Mouse (Mus musculus) mouse trophoblast stem cell (cell line): ENCODE data around the gene Ryk.
"Not testable (repeated sequence)": the region's sequence is repeated elsewhere in the genome, so short reads cannot be mapped to it uniquely, and the experiment has no call there.

Experiments
- in situ Hi-C, 2 experiments: fragments of 300-500 bp; cut with MseI, MboI; formaldehyde crosslinking; loops; 2 replicates in 1 of 2; 3 replicates in 1 of 2; pipeline ENCODE4 v1.15.1; 2025

Ryk gene

DNA sequence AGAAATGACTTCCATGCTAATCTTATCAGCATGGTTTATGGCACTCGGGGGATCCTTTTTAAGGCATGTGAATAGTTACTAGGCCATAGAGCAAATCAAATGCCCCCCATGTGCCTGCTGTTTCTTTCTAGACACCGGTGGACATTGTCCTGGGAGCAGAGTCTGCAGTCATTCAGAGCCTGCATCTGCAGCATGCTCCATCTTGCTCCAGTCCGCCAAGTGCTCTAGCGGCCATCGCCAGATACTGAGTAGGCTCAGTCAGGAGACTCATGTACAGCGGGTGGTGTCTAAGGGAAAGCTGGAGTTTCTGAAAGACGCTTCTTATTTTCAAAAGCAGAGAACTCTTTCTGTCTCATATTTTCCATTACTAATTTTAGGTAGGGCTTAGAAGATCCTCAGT lies 67.6 kb downstream of the Ryk start:
- in situ Hi-C loops = no loop called here

DNA sequence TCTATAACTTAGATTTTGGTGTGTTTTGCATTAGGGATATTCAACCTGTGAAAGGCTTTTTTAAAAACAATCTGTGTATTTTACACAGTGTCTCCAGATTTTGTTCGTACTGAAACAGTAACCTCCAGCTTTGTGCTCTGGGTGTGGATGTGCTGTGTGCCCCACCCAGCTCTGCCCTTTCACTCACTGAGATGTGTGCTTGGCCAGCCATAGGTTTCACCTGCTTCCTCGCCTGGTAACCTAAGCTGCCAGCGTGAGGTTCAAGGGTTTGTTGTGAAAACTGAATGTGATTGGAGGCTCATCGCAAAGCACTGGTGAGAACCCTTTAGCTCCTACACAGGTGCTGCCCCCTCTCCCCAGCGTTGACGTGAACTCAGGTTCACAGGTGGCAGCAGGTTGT lies 70.2 kb downstream of the Ryk start:
- in situ Hi-C loops = no loop called here

- in situ Hi-C loops = no loop called here
Observed at GRCm38 (mm10) chr9:102906781-102907180, 72.1 kb downstream of the Ryk start.

GRCm38 (mm10) chr9:102907521-102908246 lies 73.0 kb downstream of the Ryk start:
- in situ Hi-C loops = no loop called here

- in situ Hi-C loops = no loop called here
Observed at GRCm38 (mm10) chr9:102911526-102911925, 76.8 kb downstream of the Ryk start.

DNA sequence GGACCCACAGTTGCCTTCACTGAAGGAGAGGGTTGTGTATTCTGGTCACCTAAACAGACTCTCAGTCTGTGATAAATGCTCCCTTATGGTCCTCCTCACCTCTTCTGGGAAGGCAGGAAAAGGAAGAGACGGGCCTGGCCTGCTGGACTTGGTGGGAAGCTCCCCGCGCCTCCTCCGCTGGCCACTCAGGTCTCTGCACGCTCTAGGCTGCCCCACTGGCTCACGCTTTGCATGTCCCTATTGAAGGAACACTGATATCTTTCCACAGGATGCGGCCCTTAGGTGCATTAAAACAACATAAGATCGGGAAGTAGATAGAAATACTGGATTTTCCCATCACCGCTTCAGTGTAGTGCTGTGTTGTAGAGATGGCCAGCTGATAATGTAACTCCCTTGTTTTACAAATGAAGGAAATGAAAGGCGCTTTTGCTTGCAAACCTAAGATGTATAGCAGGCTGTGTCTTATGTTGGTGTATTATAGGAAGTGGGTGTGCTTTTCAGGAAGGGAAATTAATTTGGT lies 77.9 kb downstream of the Ryk start:
- in situ Hi-C loops = no loop called here

DNA sequence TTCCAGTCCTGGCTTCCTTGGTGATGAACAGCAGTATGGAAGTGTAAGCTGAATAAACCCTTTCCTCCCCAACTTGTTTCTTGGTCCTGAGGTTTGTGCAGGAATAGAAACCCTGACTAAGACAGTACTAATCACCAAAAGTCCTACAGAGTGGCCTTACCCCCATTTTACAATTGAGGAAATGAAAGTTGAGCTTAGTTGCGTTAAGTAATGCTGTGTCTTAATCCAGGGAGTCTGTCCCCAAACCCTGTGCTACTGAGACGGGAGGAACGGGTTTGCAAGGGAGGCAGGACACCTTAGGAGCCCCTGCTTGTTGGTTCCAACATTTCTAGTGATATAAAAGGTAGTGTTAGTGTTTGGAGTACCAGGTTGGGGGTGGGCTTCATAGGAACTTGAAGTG lies 78.9 kb downstream of the Ryk start:
- in situ Hi-C loops = not testable (repeated sequence)

GRCm38 (mm10) chr9:102914583-102914982 lies 79.9 kb downstream of the Ryk start:
- in situ Hi-C loops = no loop called here

- in situ Hi-C loops = no loop called here
Observed at GRCm38 (mm10) chr9:102915292-102915854, 80.7 kb downstream of the Ryk start.

DNA sequence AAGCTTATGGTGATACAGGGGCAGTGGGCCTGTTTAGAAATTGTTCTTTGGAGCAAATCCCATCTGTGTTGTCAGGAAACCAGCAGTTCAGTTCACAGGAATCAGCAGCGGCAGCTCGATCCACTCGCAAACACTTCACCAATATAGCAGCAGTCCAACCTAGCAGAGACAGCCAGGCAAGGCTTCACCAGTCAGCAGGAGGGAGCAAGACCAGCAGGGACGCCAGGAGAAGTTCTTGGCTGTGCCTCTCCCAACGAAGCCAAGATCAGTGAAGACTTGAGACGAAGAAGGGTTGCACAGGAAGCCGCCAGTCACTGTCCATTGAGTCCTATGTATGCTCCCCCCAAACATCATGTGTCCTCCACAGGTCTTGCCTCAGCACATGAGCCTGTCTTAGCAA lies 81.4 kb downstream of the Ryk start:
- in situ Hi-C loops = no loop called here

DNA sequence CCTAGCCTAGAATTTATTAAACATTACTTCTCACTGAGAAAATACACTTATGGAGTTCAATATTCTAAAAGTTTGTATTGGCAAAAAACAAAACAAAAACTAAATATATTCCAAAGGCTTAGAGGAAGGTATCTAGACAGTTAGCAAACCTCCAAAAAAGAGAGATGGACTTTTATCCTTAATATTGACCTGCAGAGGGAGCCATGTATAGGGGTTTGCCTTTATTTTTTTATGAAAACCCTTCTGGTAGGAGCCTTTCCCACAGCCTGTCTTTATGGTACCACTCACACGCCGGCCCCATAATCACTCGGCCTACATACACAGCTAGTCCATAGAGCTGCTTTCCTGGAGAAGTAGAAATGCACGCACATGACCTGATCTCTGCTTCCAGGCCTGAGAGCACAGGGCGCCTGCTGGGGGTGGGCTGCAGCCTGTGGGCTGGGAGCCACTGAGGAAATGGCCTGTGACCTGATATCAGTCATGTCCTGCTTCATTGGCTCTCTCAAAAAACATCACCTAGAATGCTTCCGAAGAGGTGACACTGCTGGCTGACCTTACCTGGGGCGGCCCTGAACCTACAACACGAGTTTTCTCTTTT lies 82.9 kb downstream of the Ryk start:
- in situ Hi-C loops = no loop called here

GRCm38 (mm10) chr9:102919486-102919885 lies 84.8 kb downstream of the Ryk start:
- in situ Hi-C loops = no loop called here

DNA sequence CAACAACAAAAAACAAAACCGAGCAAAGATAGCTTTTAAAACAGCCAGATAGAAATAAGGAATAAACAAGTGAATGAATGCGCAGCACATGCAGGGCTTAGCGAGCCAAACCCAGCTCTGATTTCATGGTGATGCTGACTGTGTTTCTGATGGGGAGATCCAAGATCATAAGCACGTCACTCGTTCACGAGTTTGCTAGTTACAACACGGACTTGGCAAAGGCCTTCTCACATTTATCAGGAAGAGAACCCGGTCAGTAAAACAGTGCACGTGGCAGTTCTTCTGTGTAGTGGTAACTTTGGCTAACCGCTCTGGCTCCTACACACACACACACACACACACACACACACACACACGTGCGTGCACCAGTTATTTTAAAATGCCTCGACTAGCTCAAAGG lies 87.1 kb downstream of the Ryk start:
- in situ Hi-C loops = no loop called here

DNA sequence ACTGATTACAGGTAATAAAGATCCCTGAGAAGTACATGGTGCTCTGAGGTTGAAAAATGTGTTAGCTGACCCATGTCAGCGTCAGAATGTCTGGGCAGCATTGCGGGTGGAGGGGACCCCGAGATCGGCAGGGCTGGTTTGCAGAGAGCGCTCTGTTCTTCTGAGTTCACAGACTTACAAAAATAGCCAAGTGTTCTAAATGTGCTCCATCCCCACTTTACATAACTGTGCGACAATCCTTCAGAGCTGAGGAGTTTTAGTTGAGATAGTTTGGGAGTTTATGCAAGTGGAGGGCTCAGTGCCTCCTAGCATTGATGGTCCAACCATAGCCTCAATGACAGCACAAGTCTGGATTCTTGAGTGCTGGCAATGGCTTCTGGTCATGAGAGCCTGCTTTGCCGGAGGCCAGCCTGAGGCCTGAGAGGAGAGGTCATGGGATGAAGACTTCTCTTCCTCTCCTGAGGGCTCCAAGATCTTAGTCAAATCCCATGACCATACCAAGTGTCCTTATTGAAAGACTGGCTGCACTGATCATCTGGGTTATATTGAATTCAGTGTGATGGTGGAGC lies 88.2 kb downstream of the Ryk start:
- in situ Hi-C loops = no loop called here

- in situ Hi-C loops = no loop called here
Observed at GRCm38 (mm10) chr9:102923836-102924235, 89.1 kb downstream of the Ryk start.

- in situ Hi-C loops = no loop called here
Observed at GRCm38 (mm10) chr9:102924627-102925316, 90.1 kb downstream of the Ryk start.

GRCm38 (mm10) chr9:102926137-102926536 lies 91.4 kb downstream of the Ryk start:
- in situ Hi-C loops = no loop called here

DNA sequence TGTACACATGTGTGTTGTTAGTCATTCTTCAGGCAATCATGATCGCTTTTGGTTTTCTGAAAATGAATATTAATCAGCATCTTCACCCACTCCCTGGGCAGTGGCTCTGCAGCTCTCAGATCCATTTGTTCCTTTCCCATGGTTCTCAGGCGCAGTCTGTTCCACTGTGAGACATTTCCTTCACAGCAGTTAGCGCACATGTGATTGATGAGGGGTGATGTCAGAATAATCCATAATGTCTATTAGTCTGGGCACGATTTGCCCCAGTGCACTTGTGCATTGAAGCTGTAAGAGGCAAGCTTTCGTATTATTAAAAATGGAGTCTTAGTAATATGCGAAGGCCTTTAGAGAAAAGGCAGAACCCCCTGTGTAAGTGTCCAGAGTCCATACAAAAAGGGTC lies 95.1 kb downstream of the Ryk start:
- in situ Hi-C loops = no loop called here

DNA sequence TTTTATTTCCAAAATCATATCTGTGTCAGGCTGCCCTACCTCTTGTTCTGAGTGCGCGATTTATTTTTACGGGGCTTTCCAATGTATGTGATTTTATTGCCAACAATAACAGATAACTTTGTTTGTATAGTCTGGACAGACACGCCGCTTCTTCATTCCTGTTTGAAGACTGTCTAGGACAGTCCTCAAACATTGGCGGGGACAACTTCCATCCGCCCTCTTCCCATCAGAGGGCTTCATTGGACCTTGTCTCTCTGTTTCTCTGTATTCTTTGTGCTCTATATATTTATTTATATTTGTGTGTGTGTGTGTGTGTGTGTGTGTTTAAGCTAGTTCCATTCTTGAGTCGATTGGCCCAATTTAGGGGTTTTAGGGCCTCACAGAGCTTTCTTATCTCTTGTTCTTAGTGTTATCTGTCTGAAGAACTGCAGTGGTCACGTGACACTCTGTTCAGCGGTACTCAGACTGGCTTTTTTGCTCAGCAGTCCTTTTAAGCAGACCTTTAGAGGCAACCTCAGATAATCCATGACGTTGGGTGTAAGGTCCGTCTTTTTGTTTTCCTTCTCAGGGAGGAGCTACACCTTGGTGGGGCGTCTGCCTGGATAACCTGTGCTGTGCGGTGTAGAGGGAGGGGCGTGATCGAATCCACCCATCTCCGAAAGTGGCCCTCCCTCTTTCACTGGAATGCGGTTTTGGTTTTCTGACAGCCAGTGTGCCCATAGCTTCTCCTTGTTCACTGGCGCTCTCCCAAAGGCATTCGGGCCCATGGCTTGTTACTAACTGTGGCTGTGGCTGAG lies 99.4 kb downstream of the Ryk start:
- in situ Hi-C loops = no loop called here

- in situ Hi-C loops = no loop called here
Observed at GRCm38 (mm10) chr9:102942221-102942620, 107.5 kb downstream of the Ryk start.

GRCm38 (mm10) chr9:102944891-102945290 lies 110.2 kb downstream of the Ryk start:
- in situ Hi-C loops = no loop called here
